9 mouse cellular contexts compared by ENCODE assay signal in the genomic region with DNA sequence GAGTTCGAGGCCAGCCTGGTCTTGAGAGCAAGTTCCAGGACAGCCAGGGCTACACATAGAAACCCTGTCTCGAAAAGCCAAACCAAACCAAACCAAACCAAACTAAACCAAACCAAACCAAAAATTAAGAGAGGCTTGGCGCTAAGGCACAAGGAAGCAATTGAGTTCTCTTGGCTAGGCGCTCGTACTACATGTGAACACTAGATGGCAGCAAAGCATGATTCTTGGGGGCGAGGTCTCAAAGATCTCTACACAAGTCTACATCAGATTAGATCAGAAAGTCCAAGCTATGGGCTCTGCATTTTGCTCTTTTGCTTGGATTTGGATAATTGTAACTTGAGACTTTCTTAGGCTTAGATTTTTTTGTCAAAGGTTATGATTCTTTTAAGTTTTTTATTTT. TPM values are rescaled to one million over a fixed set of nuclear protein-coding genes. Genes with fewer than 3 reads are reported as not detected.
DNase-seq lines count a peak whose midpoint lies in the region; ATAC-seq and TF ChIP-seq lines count a peak whose summit lies in the region.
"Had no signal": no experiment of that assay in that cellular context is flagged by ENCODE, and none has a peak within 500 bp of the region (broad histone marks: within the 10 kb centered on the region; RNA-seq: fewer than 3 reads in every experiment).

No protein-coding gene starts in this region.

- no peaks in the 10 kb centered on the region for H3K4me1 ChIP-seq in liver, embryonic 12.5 days
- no peaks in the 10 kb centered on the region for H3K4me1 ChIP-seq in forebrain, embryonic 15.5 days
- H3K4me1 ChIP-seq in intestine, postnatal 0 days (replicated peaks; ENCODE audit: control insufficient read depth, insufficient read depth, low read length) = no peaks in the 10 kb centered on the region
- H3K4me1 ChIP-seq in limb, embryonic 14.5 days (ENCODE audit: control insufficient read depth, insufficient read depth, low read length) = no peaks in the 10 kb centered on the region
- no peaks in the 10 kb centered on the region for H3K4me1 ChIP-seq in neural tube, embryonic 15.5 days
- no peaks in the 10 kb centered on the region for H3K4me1 ChIP-seq in thymus, adult 2 months (replicated peaks; ENCODE audit: control insufficient read depth, insufficient read depth, low read length)
- H3K4me1 ChIP-seq: embryonic facial prominence, embryonic 15.5 days had no signal

- no peaks in the 10 kb centered on the region for H3K9me3 ChIP-seq in liver, embryonic 12.5 days (replicated peaks)
- H3K9me3 ChIP-seq in forebrain, embryonic 15.5 days = no peaks in the 10 kb centered on the region
- H3K9me3 ChIP-seq in intestine, postnatal 0 days (ENCODE audit: control insufficient read depth) = no peaks in the 10 kb centered on the region
- H3K9me3 ChIP-seq in limb, embryonic 14.5 days (ENCODE audit: control insufficient read depth, low read length) = no peaks in the 10 kb centered on the region
- H3K9me3 ChIP-seq in neural tube, embryonic 15.5 days (replicated peaks) = no peaks in the 10 kb centered on the region
- H3K9me3 ChIP-seq: embryonic facial prominence, embryonic 15.5 days had no signal

- TF ChIP-seq CTCF in intestine, postnatal 0 days (IDR thresholded peaks at IDR 0.05; ENCODE audit: low read depth) = peak; percentile 92
- no peak for TF ChIP-seq CTCF in thymus, adult 2 months (IDR thresholded peaks at IDR 0.05; ENCODE audit: borderline replicate concordance, control insufficient read depth, extremely low read depth, insufficient read depth, low read length, poor library complexity)

- no peak for ATAC-seq in liver, embryonic 12.5 days
- ATAC-seq in forebrain, embryonic 15.5 days (replicated peaks) = peak; percentile 43; the same call in 1 of the 2 replicates
- ATAC-seq in intestine, postnatal 0 days = no peak
- ATAC-seq in limb, embryonic 14.5 days (ENCODE audit: low FRiP score, low read depth) = no peak
- ATAC-seq in neural tube, embryonic 15.5 days (ENCODE audit: low FRiP score) = peak; percentile 59; the same call in 1 of the 2 replicates

- DNase-seq in liver = peak; percentile 73
- DNase-seq in brain, embryonic 18.5 days (ENCODE audit: low read depth, low spot score) = peak; percentile 56
- peak; percentile 81 for DNase-seq in limb, embryonic 14.5 days (ENCODE audit: low spot score)
- DNase-seq in thymus, adult 2 months = peak; percentile 69

- H3K4me3 ChIP-seq in liver, embryonic 12.5 days = no peak overlapping the region
- H3K4me3 ChIP-seq in forebrain, embryonic 15.5 days = no peak overlapping the region
- no peak overlapping the region for H3K4me3 ChIP-seq in intestine, postnatal 0 days (ENCODE audit: low read depth, low read length)
- no peak overlapping the region for H3K4me3 ChIP-seq in limb, embryonic 14.5 days (replicated peaks; ENCODE audit: low read length)
- no peak overlapping the region for H3K4me3 ChIP-seq in neural tube, embryonic 15.5 days (replicated peaks)
- no peak overlapping the region for H3K4me3 ChIP-seq in thymus, adult 2 months (ENCODE audit: control insufficient read depth, insufficient read depth, low read length)
- H3K4me3 ChIP-seq: embryonic facial prominence, embryonic 15.5 days had no signal

- no peak for TF ChIP-seq POLR2A in limb, embryonic 14.5 days (IDR thresholded peaks at IDR 0.05; ENCODE audit: borderline replicate concordance, extremely low read depth, insufficient read depth, insufficient read length)
- TF ChIP-seq POLR2A in thymus, adult 2 months (IDR thresholded peaks at IDR 0.05; ENCODE audit: control insufficient read depth, extremely low read depth, insufficient read depth, low read length, poor library complexity) = no peak

- no peak overlapping the region for H3K27ac ChIP-seq in liver, embryonic 12.5 days
- H3K27ac ChIP-seq in forebrain, embryonic 15.5 days (replicated peaks) = no peak overlapping the region
- H3K27ac ChIP-seq in intestine, postnatal 0 days (ENCODE audit: low read depth, low read length) = no peak overlapping the region
- no peak overlapping the region for H3K27ac ChIP-seq in limb, embryonic 14.5 days (replicated peaks; ENCODE audit: low read depth, low read length)
- no peak overlapping the region for H3K27ac ChIP-seq in neural tube, embryonic 15.5 days (replicated peaks)
- no peak overlapping the region for H3K27ac ChIP-seq in thymus, adult 2 months (ENCODE audit: control insufficient read depth, insufficient read depth, low read length)
- H3K27ac ChIP-seq: embryonic facial prominence, embryonic 15.5 days had no signal

- 3% methylated on average over 6 of the region's 6 CpGs for WGBS in liver, embryonic 12.5 days (ENCODE audit: insufficient replicate concordance)
- 5% methylated on average over 6 of the region's 6 CpGs for WGBS in forebrain, embryonic 15.5 days
- 8% methylated on average over 6 of the region's 6 CpGs for WGBS in intestine, postnatal 0 days
- 8% methylated on average over 6 of the region's 6 CpGs for WGBS in limb, embryonic 14.5 days
- WGBS in neural tube, embryonic 15.5 days = 6% methylated on average over 6 of the region's 6 CpGs
- WGBS in thymus, adult 2 months = 7% methylated on average over 6 of the region's 6 CpGs

- H3K9ac ChIP-seq in liver, embryonic 12.5 days = no peak overlapping the region
- no peak overlapping the region for H3K9ac ChIP-seq in forebrain, embryonic 15.5 days (replicated peaks)
- no peak overlapping the region for H3K9ac ChIP-seq in intestine, postnatal 0 days (ENCODE audit: low read depth, low read length)
- H3K9ac ChIP-seq in limb, embryonic 14.5 days (ENCODE audit: low read depth, low read length, severe bottlenecking) = no peak overlapping the region
- H3K9ac ChIP-seq in neural tube, embryonic 15.5 days (replicated peaks) = no peak overlapping the region
- H3K9ac ChIP-seq: embryonic facial prominence, embryonic 15.5 days had no signal

- no peak overlapping the region for H3K4me2 ChIP-seq in liver, embryonic 12.5 days
- no peak overlapping the region for H3K4me2 ChIP-seq in forebrain, embryonic 15.5 days (replicated peaks)
- no peak overlapping the region for H3K4me2 ChIP-seq in intestine, postnatal 0 days (replicated peaks; ENCODE audit: low read depth)
- H3K4me2 ChIP-seq in limb, embryonic 14.5 days (replicated peaks; ENCODE audit: low read depth, low read length, severe bottlenecking) = no peak overlapping the region
- H3K4me2 ChIP-seq in neural tube, embryonic 15.5 days = no peak overlapping the region
- H3K4me2 ChIP-seq: embryonic facial prominence, embryonic 15.5 days had no signal

- H3K36me3 ChIP-seq in liver, embryonic 12.5 days = peaks cover 21% of the 10 kb centered on the region
- peaks cover 13% of the 10 kb centered on the region for H3K36me3 ChIP-seq in forebrain, embryonic 15.5 days
- H3K36me3 ChIP-seq in intestine, postnatal 0 days (ENCODE audit: control insufficient read depth, insufficient read depth) = peaks cover 12% of the 10 kb centered on the region
- H3K36me3 ChIP-seq in limb, embryonic 14.5 days (ENCODE audit: control insufficient read depth, insufficient read depth, low read length) = peaks cover 20% of the 10 kb centered on the region
- peaks cover 14% of the 10 kb centered on the region for H3K36me3 ChIP-seq in neural tube, embryonic 15.5 days
- H3K36me3 ChIP-seq in thymus, adult 2 months (ENCODE audit: control insufficient read depth, insufficient read depth, low read length) = peaks cover 13% of the 10 kb centered on the region

- H3K27me3 ChIP-seq in liver, embryonic 12.5 days (replicated peaks) = no peaks in the 10 kb centered on the region; the same call in none of the 2 replicates
- H3K27me3 ChIP-seq in forebrain, embryonic 15.5 days = no peaks in the 10 kb centered on the region
- H3K27me3 ChIP-seq in intestine, postnatal 0 days (replicated peaks; ENCODE audit: control insufficient read depth, insufficient read depth, low read length) = no peaks in the 10 kb centered on the region
- H3K27me3 ChIP-seq in limb, embryonic 14.5 days (ENCODE audit: control insufficient read depth, insufficient read depth, low read length) = no peaks in the 10 kb centered on the region
- H3K27me3 ChIP-seq in neural tube, embryonic 15.5 days (replicated peaks) = no peaks in the 10 kb centered on the region
- no peaks in the 10 kb centered on the region for H3K27me3 ChIP-seq in thymus, adult 2 months (ENCODE audit: control insufficient read depth, insufficient read depth, low read length)
- H3K27me3 ChIP-seq: embryonic facial prominence, embryonic 15.5 days had no signal

RNA-seq across cellular contexts. Expression of gene Dapk2, which starts 13.8 kb away (rescaled TPM):
- polyA plus RNA-seq in liver, embryonic 12.5 days (2016; fragmentation: Nextera tagmentation; extraction: Ambion mirVana) = 12.3 and 16.4 TPM in 2 replicates
- 1.4 and 1.8 TPM in 2 replicates for polyA plus RNA-seq in forebrain, embryonic 15.5 days (2015; fragmentation: Nextera tagmentation; extraction: Ambion mirVana)
- 14.7 and 16.9 TPM in 2 replicates for polyA plus RNA-seq in intestine, postnatal 0 days (2015; fragmentation: Nextera tagmentation; extraction: Ambion mirVana)
- 4.5 and 4.6 TPM in 2 replicates for polyA plus RNA-seq in limb, embryonic 14.5 days (2012; rRNA removed)
- polyA plus RNA-seq in limb, embryonic 14.5 days (2014; fragmentation: Nextera tagmentation; extraction: Ambion mirVana) = 5.0 and 6.3 TPM in 2 replicates
- 0.69 and 2.0 TPM in 2 replicates for polyA plus RNA-seq in neural tube, embryonic 15.5 days (2015; fragmentation: Nextera tagmentation; extraction: Ambion mirVana)
- polyA plus RNA-seq in thymus, adult 2 months (2012; rRNA removed) = 3.4 and 5.1 TPM in 2 replicates

RNA-seq across cellular contexts. Expression of gene Ciao2a, which starts 17.8 kb away (rescaled TPM):
- polyA plus RNA-seq in liver, embryonic 12.5 days (2016; fragmentation: Nextera tagmentation; extraction: Ambion mirVana) = 199 TPM in 2 replicates
- polyA plus RNA-seq in forebrain, embryonic 15.5 days (2015; fragmentation: Nextera tagmentation; extraction: Ambion mirVana) = 87.5 and 89.0 TPM in 2 replicates
- 201 and 207 TPM in 2 replicates for polyA plus RNA-seq in intestine, postnatal 0 days (2015; fragmentation: Nextera tagmentation; extraction: Ambion mirVana)
- polyA plus RNA-seq in limb, embryonic 14.5 days (2012; rRNA removed) = 47.1 and 53.0 TPM in 2 replicates
- 132 and 134 TPM in 2 replicates for polyA plus RNA-seq in limb, embryonic 14.5 days (2014; fragmentation: Nextera tagmentation; extraction: Ambion mirVana)
- polyA plus RNA-seq in neural tube, embryonic 15.5 days (2015; fragmentation: Nextera tagmentation; extraction: Ambion mirVana) = 73.7 and 100 TPM in 2 replicates
- polyA plus RNA-seq in thymus, adult 2 months (2012; rRNA removed) = 16.4 and 16.9 TPM in 2 replicates

RNA-seq across cellular contexts. Expression of gene Snx1, which starts 17.9 kb away (rescaled TPM):
- polyA plus RNA-seq in liver, embryonic 12.5 days (2016; fragmentation: Nextera tagmentation; extraction: Ambion mirVana) = 89.6 and 95.1 TPM in 2 replicates
- 109 TPM in 2 replicates for polyA plus RNA-seq in forebrain, embryonic 15.5 days (2015; fragmentation: Nextera tagmentation; extraction: Ambion mirVana)
- polyA plus RNA-seq in intestine, postnatal 0 days (2015; fragmentation: Nextera tagmentation; extraction: Ambion mirVana) = 122 and 133 TPM in 2 replicates
- 95.8 and 111 TPM in 2 replicates for polyA plus RNA-seq in limb, embryonic 14.5 days (2012; rRNA removed)
- 123 and 125 TPM in 2 replicates for polyA plus RNA-seq in limb, embryonic 14.5 days (2014; fragmentation: Nextera tagmentation; extraction: Ambion mirVana)
- polyA plus RNA-seq in neural tube, embryonic 15.5 days (2015; fragmentation: Nextera tagmentation; extraction: Ambion mirVana) = 70.4 and 80.0 TPM in 2 replicates
- 55.3 and 59.1 TPM in 2 replicates for polyA plus RNA-seq in thymus, adult 2 months (2012; rRNA removed)

Comparison
In these comparisons a context has a peak if more than half of its experiments do, and no peak if none do; other contexts are left out.
1. ATAC-seq: peak in forebrain, embryonic 15.5 days (single experiment) and neural tube, embryonic 15.5 days (single experiment); none in liver, embryonic 12.5 days (single experiment), intestine, postnatal 0 days (single experiment) and limb, embryonic 14.5 days (single experiment).
2. Peak in every context shown above with its lines, with median percentiles within 50 percentile points of each other: DNase-seq.